Mouse (Mus musculus) myocyte (in vitro differentiated cells): ENCODE results near the gene Cfap65. TPM values are rescaled to one million over a fixed set of nuclear protein-coding genes. Genes with fewer than 3 reads are reported as not detected.

ENCODE experiments used
- H3K27me3 ChIP-seq: one replicate; pipeline ENCODE4 v1.6.1; 2011; ENCODE audit not compliant: control insufficient read depth, insufficient read depth, insufficient read length
- H3K36me3 ChIP-seq: one replicate; pipeline ENCODE4 v1.6.1; 2011; ENCODE audit not compliant: control insufficient read depth, insufficient read depth
- H3K4me2 ChIP-seq: one replicate; pipeline ENCODE4 v1.6.1; 2011; ENCODE audit warnings: low read depth, control low read depth
- H3K4me3 ChIP-seq: one replicate; pipeline ENCODE4 v1.5.1; 2011; ENCODE audit warnings: mild to moderate bottlenecking, control low read depth, moderate library complexity
- H3K79me2 ChIP-seq: one replicate; pipeline ENCODE4 v1.6.1; 2011; ENCODE audit not compliant: control insufficient read depth, insufficient read depth
- H3ac ChIP-seq: one replicate; pipeline ENCODE4 v1.6.1; 2011; ENCODE audit not compliant: control insufficient read depth, insufficient read length
- CEBPB ChIP-seq: IDR thresholded peaks from 2 replicates; pipeline ENCODE4 v1.6.1; 2011; ENCODE audit warnings: mild to moderate bottlenecking, moderate library complexity; ENCODE audit not compliant: poor library complexity, insufficient read depth, severe bottlenecking
- E2F4 ChIP-seq: IDR thresholded peaks from one replicate; pipeline ENCODE4 v1.6.1; 2011; ENCODE audit warnings: mild to moderate bottlenecking, control low read depth, moderate library complexity; ENCODE audit not compliant: insufficient read depth
- MAX ChIP-seq: IDR thresholded peaks from one replicate; pipeline ENCODE4 v1.6.1; 2011; ENCODE audit warnings: low read depth, mild to moderate bottlenecking, control low read depth
- MYOD1 ChIP-seq, 3 experiments: IDR thresholded peaks; one replicate each; pipeline ENCODE4 v1.6.1; 2011; ENCODE audit warnings: control low read depth in 2 of 3, low read depth in 2 of 3, mild to moderate bottlenecking in 2 of 3, moderate library complexity in 1 of 3; ENCODE audit not compliant: insufficient read length in 2 of 3, control insufficient read depth in 1 of 3
- MYOG ChIP-seq, 3 experiments: IDR thresholded peaks; one replicate each; pipeline ENCODE4 v1.6.1; 2011; ENCODE audit warnings: control low read depth in 2 of 3, low read depth in 2 of 3, mild to moderate bottlenecking in 2 of 3; ENCODE audit not compliant: insufficient read length in 2 of 3, control insufficient read depth in 1 of 3, insufficient read depth in 1 of 3
- POLR2A ChIP-seq: IDR thresholded peaks from one replicate; pipeline ENCODE4 v1.6.1; 2011; ENCODE audit warnings: low read depth, mild to moderate bottlenecking, control low read depth, moderate library complexity; ENCODE audit not compliant: insufficient read length
- POLR2AphosphoS2 ChIP-seq: IDR thresholded peaks from one replicate; pipeline ENCODE4 v1.6.1; 2011; ENCODE audit warnings: low read depth, control low read depth; ENCODE audit not compliant: insufficient read length
- REST ChIP-seq: IDR thresholded peaks from one replicate; pipeline ENCODE4 v1.6.1; 2011; ENCODE audit warnings: mild to moderate bottlenecking, control low read depth, moderate library complexity; ENCODE audit not compliant: insufficient read depth, insufficient read length
- SRF ChIP-seq: IDR thresholded peaks from one replicate; pipeline ENCODE4 v1.6.1; 2011; ENCODE audit warnings: low read depth; ENCODE audit not compliant: control insufficient read depth, insufficient read length
- TCF12 ChIP-seq: IDR thresholded peaks from one replicate; pipeline ENCODE4 v1.6.1; 2011; ENCODE audit warnings: mild to moderate bottlenecking, control low read depth; ENCODE audit not compliant: poor library complexity, insufficient read depth, severe bottlenecking
- TCF3 ChIP-seq: IDR thresholded peaks from one replicate; pipeline ENCODE4 v1.6.1; 2011; ENCODE audit warnings: low read depth, control low read depth; ENCODE audit not compliant: insufficient read length
- USF1 ChIP-seq: IDR thresholded peaks from one replicate; pipeline ENCODE4 v1.6.1; 2011; ENCODE audit warnings: low read depth, mild to moderate bottlenecking, control low read depth, moderate library complexity
- polyA plus RNA-seq: library from polyadenylated mRNA; unstranded; fragments of >200 nt; fragmentation: generic; extraction: Trizol; gene quantifications from one replicate; pipeline ENCODE4 v1.2.1, GENCODE M21; 2012; ENCODE audit warnings: missing spikeins

Cfap65 gene
- polyA plus RNA-seq, 1 experiment: not detected

GRCm38 (mm10) chr1:74882828-74883227 is 52.6 kb downstream of the Cfap65 start:
- no peak overlapping the region for H3ac ChIP-seq
- H3K36me3 ChIP-seq: no peaks in the 10 kb centered on the region
- H3K4me2 ChIP-seq: peak overlapping the region; percentile 45
- H3K4me3 ChIP-seq: no peak overlapping the region
- peaks cover 65% of the 10 kb centered on the region for H3K27me3 ChIP-seq
- no peaks in the 10 kb centered on the region for H3K79me2 ChIP-seq
- TF ChIP-seq MAX (no peak), TCF12 (no peak), REST (no peak), SRF (no peak)

GRCm38 (mm10) chr1:74882055-74882734 is 53.2 kb downstream of the Cfap65 start:
- TF ChIP-seq TCF12: no peak
- TF ChIP-seq POLR2AphosphoS2: no peak
- TF ChIP-seq SRF: no peak
- TF ChIP-seq REST: no peak
- TF ChIP-seq E2F4: no peak
- TF ChIP-seq TCF3: no peak
- no peak for TF ChIP-seq USF1
- no peak for TF ChIP-seq MYOD1 (IDR thresholded peaks at IDR 0.05; ENCODE audit: control insufficient read depth in 1 of 3, insufficient read length in 2 of 3, low read depth in 2 of 3)
- TF ChIP-seq POLR2A: no peak
- no peak for TF ChIP-seq MYOG (IDR thresholded peaks at IDR 0.05; ENCODE audit: control insufficient read depth in 1 of 3, insufficient read depth in 1 of 3, insufficient read length in 2 of 3, low read depth in 2 of 3)
- TF ChIP-seq MAX: no peak
- TF ChIP-seq CEBPB: no peak
- no peaks in the 10 kb centered on the region for H3K36me3 ChIP-seq
- H3K79me2 ChIP-seq: no peaks in the 10 kb centered on the region
- H3K27me3 ChIP-seq: peaks cover 65% of the 10 kb centered on the region
- no peak overlapping the region for H3K4me3 ChIP-seq
- peak overlapping the region; percentile 45 for H3K4me2 ChIP-seq
- no peak overlapping the region for H3ac ChIP-seq

- H3K36me3 ChIP-seq: no peaks in the 10 kb centered on the region
- H3K27me3 ChIP-seq: peaks cover 60% of the 10 kb centered on the region
- H3K79me2 ChIP-seq: no peaks in the 10 kb centered on the region
- no peak overlapping the region for H3K4me3 ChIP-seq
- H3ac ChIP-seq: no peak overlapping the region
- TF ChIP-seq SRF: no peak
- no peak for TF ChIP-seq POLR2A
- peak; percentile 42 for TF ChIP-seq E2F4
- no peak for TF ChIP-seq TCF12
- peak overlapping the region; percentile 77 for H3K4me2 ChIP-seq
Measured at GRCm38 (mm10) chr1:74880785-74881360, 54.5 kb downstream of the Cfap65 start.

GRCm38 (mm10) chr1:74877199-74877598 is 58.2 kb downstream of the Cfap65 start:
- Histone ChIP-seq H3K4me2 (no peak overlapping the region), H3K4me3 (no peak overlapping the region), H3K27me3 (peaks cover 43% of the 10 kb centered on the region), H3K36me3 (no peaks in the 10 kb centered on the region), H3ac (no peak overlapping the region), H3K79me2 (no peaks in the 10 kb centered on the region)
- TF ChIP-seq MAX (no peak), USF1 (no peak), TCF12 (no peak), TCF3 (no peak), REST (no peak), MYOD1 (IDR thresholded peaks at IDR 0.05; ENCODE audit: control insufficient read depth in 1 of 3, insufficient read length in 2 of 3, low read depth in 2 of 3) (no peak), MYOG (IDR thresholded peaks at IDR 0.05; ENCODE audit: control insufficient read depth in 1 of 3, insufficient read depth in 1 of 3, insufficient read length in 2 of 3, low read depth in 2 of 3) (no peak), POLR2A (no peak), E2F4 (no peak), POLR2AphosphoS2 (no peak)

DNA sequence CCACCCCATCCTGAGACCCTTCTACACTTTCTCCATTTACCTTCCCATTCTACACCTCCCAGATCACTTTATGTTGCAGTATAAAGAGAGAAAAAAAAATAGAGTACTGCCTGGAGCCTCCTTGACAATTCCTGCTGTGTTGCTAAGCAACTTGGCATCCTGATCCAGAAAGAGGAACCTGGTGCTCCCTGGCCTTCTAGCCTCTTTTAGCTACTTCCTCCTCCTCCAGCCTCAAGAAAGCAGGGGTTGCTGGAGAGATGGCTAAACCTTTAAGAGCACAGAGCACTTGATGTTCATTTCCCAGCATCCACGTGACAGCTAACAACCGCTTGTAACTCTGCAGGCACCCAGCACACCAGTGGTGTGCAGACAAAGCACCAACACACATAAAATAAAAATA is 63.2 kb downstream of the Cfap65 start:
- H3K4me2 ChIP-seq: no peak overlapping the region
- H3K27me3 ChIP-seq: peaks cover 52% of the 10 kb centered on the region
- no peak overlapping the region for H3ac ChIP-seq
- no peaks in the 10 kb centered on the region for H3K36me3 ChIP-seq
- TF ChIP-seq POLR2AphosphoS2 (no peak), CEBPB (no peak), USF1 (no peak), MYOG (IDR thresholded peaks at IDR 0.05; ENCODE audit: control insufficient read depth in 1 of 3, insufficient read depth in 1 of 3, insufficient read length in 2 of 3, low read depth in 2 of 3) (no peak), POLR2A (no peak), TCF3 (no peak), MYOD1 (IDR thresholded peaks at IDR 0.05; ENCODE audit: control insufficient read depth in 1 of 3, insufficient read length in 2 of 3, low read depth in 2 of 3) (no peak), SRF (no peak), MAX (no peak), TCF12 (no peak), E2F4 (no peak), REST (no peak)
- no peak overlapping the region for H3K4me3 ChIP-seq
- no peaks in the 10 kb centered on the region for H3K79me2 ChIP-seq
